Mouse (Mus musculus) kidney, postnatal 0 days (tissue): ENCODE results near the gene Klrg1. TPM values are rescaled to one million over a fixed set of nuclear protein-coding genes. Genes with fewer than 3 reads are reported as not detected.

Source experiments
- ATAC-seq: fragments of 200-750 bp; cut with Nextera tagmentation; replicated peaks from 2 replicates; pipeline ENCODE4 v1.8.0; 2017; ENCODE audit warnings: low read depth, moderate number of reproducible peaks, moderate TSS enrichment, moderate library complexity; ENCODE audit not compliant: low FRiP score
- DNase-seq: peaks from one replicate; pipeline ENCODE4 v3.0.0-alpha.2; 2016; ENCODE audit warnings: low spot score
- H3K27ac ChIP-seq: fragments of 300-500 bp; sonication (generic); 2 replicates; pipeline ENCODE4 v1.5.1; 2014; ENCODE audit warnings: mild to moderate bottlenecking
- H3K27me3 ChIP-seq: fragments of 300-500 bp; sonication (generic); 2 replicates; pipeline ENCODE4 v1.6.1; 2014; ENCODE audit warnings: low read length, mixed read lengths; ENCODE audit not compliant: insufficient read depth
- H3K36me3 ChIP-seq: fragments of 300-500 bp; sonication (generic); 2 replicates; pipeline ENCODE4 v1.6.1; 2014; ENCODE audit warnings: low read length, mixed read lengths; ENCODE audit not compliant: insufficient read depth
- H3K4me1 ChIP-seq: fragments of 300-500 bp; sonication (generic); replicated peaks from 2 replicates; pipeline ENCODE4 v1.6.1; 2014; ENCODE audit warnings: antibody characterized with exemption, low read length, mixed read lengths; ENCODE audit not compliant: insufficient read depth
- H3K4me2 ChIP-seq: fragments of 300-500 bp; sonication (generic); 2 replicates; pipeline ENCODE4 v1.6.1; 2014; ENCODE audit warnings: mild to moderate bottlenecking, low read length, moderate library complexity, mixed read lengths
- H3K4me3 ChIP-seq: fragments of 300-500 bp; sonication (generic); replicated peaks from 2 replicates; pipeline ENCODE4 v1.5.1; 2014; ENCODE audit warnings: low read depth, low read length
- H3K9ac ChIP-seq: fragments of 300-500 bp; sonication (generic); 2 replicates; pipeline ENCODE4 v1.6.1; 2014; ENCODE audit warnings: low read depth, low read length
- H3K9me3 ChIP-seq: fragments of 300-500 bp; sonication (generic); replicated peaks from 2 replicates; pipeline ENCODE4 v1.6.1; 2016; ENCODE audit warnings: low read length, inconsistent platforms, mixed read lengths
- CTCF ChIP-seq: IDR thresholded peaks from 2 replicates; pipeline ENCODE4 v1.5.1; 2016; ENCODE audit warnings: antibody characterized with exemption, low read depth, mild to moderate bottlenecking, moderate library complexity
- WGBS: fragments of 180-500 bp; shearing (Covaris S2); extraction: QIAGEN DNeasy Blood & Tissue Kit; methylation state at CpG from one replicate; pipeline ENCODE4 v1.1.7; 2014; 5-methylcytosine and 5-hydroxymethylcytosine counted together
- polyA plus RNA-seq: library from polyadenylated mRNA; unstranded; fragments of >200 nt; fragmentation: Nextera tagmentation; extraction: Ambion mirVana; gene quantifications from 2 replicates; pipeline ENCODE4 v1.2.1, GENCODE M21; 2015

Gene Klrg1
- polyA plus RNA-seq, 1 experiment from 2014 or later, result 0.08 TPM

- no peaks in the 10 kb centered on the region for H3K27me3 ChIP-seq
- H3K36me3 ChIP-seq, result peaks cover 5% of the 10 kb centered on the region; the same call in 1 of the 2 replicates
- DNase-seq, result no peak
- no peaks in the 10 kb centered on the region for H3K9me3 ChIP-seq
- WGBS, result 68% methylated on average over 6 of the region's 6 CpGs
- no peak; the same call in 1 of the 2 replicates for ATAC-seq
- H3K4me2 ChIP-seq, result no peak overlapping the region
- no peak overlapping the region for H3K9ac ChIP-seq
- H3K4me3 ChIP-seq, result no peak overlapping the region
- H3K27ac ChIP-seq, result no peak overlapping the region
- H3K4me1 ChIP-seq, result peaks cover 10% of the 10 kb centered on the region; the same call in 1 of the 2 replicates
- no peak for TF ChIP-seq CTCF
Observed at GRCm38 (mm10) chr6:122308136-122308504, 25.4 kb upstream of the Klrg1 start.

DNA sequence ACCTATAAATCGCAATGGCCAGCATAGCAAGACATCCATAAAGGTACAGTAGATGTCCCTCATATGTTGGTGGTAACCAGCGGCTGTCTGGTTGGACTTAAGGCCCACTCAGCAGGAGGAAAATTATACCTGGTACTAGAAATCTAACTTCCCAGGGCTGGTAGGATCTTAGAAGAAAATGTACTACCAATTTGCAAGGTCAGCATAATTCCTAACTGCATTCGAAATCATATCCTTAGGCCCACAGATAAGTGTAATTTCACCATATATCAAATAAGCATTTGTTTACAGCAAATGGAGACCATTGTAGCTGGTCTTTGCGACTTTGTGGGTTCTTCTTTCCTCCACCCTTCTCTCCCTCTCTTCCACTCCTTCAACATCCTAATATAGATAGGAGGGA lies 24.0 kb upstream of the Klrg1 start:
- DNase-seq (no peak), ATAC-seq (no peak)
- no peak overlapping the region for H3K27ac ChIP-seq
- H3K9me3 ChIP-seq, result no peaks in the 10 kb centered on the region
- H3K27me3 ChIP-seq, result no peaks in the 10 kb centered on the region
- H3K36me3 ChIP-seq, result no peaks in the 10 kb centered on the region
- WGBS, result 91% methylated on average over 4 of the region's 4 CpGs
- H3K4me1 ChIP-seq, result peaks cover 10% of the 10 kb centered on the region; the same call in 1 of the 2 replicates
- H3K4me2 ChIP-seq, result no peak overlapping the region
- H3K4me3 ChIP-seq, result no peak overlapping the region
- H3K9ac ChIP-seq, result no peak overlapping the region
- no peak for TF ChIP-seq CTCF

DNA sequence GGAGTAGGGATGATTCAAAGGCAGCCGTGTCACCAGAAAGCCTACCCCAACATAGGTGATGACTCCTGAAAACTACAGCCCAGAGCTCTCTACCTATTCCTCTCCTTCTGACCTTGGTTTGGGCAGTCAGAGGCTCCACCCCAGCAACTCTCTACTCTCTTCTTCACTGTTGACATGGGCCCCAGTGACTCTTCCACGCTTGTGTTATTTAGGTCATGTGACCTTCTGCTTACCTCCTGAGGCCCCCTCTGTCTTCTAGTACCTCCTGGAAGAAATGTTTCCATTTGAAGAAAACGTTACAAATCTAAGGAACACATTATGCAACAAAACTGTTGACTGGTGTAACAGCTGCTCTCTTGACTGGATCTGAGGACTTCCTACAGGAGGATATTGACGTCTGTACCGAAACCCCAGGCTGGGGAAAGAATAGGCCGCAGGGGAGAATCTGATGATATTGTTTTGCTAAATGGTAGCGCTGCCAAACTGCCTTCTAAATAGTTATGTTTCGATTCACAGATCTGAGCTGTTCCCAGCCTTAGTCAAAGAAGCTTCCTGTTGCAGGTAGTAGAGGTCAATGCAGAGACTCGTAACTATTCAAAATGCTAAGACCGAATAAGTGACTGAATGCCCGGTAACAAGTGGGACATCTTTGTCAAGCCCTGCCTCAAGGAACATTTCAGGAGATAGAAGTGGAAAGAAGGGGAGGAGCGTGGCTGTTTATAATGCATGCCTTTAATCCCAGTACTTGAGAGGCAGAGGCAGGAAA lies 22.3 kb upstream of the Klrg1 start:
- Histone ChIP-seq H3K36me3 (no peaks in the 10 kb centered on the region), H3K4me3 (no peak overlapping the region), H3K9ac (no peak overlapping the region), H3K4me1 (peaks cover 4% of the 10 kb centered on the region; the same call in 1 of the 2 replicates), H3K27ac (no peak overlapping the region), H3K4me2 (no peak overlapping the region), H3K27me3 (no peaks in the 10 kb centered on the region), H3K9me3 (no peaks in the 10 kb centered on the region)
- no peak for TF ChIP-seq CTCF
- ATAC-seq (no peak), DNase-seq (no peak)
- 80% methylated on average over 12 of the region's 12 CpGs for WGBS

DNA sequence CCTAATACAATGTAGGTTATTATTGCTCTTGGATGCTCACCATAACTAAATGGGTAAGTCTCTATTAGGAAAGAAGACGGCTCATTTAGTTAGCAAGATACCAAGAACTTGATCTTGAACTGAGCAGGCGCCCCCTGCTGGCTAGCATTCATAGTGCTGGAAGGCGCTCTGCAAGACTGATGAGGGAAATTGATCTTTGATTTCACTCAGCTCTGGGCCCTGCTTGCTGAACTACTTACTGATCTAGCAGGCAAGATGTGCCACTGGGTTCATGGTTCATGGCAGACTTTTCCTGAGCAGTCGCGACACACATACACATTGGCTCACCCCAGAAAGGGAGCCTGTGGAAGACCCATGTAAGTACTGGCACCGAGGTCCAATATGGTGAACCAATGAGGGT lies 21.7 kb upstream of the Klrg1 start:
- no peak overlapping the region for H3K4me2 ChIP-seq
- no peak overlapping the region for H3K4me3 ChIP-seq
- TF ChIP-seq CTCF, result peak; percentile 87
- ATAC-seq (no peak), DNase-seq (peak; percentile 82)
- no peaks in the 10 kb centered on the region for H3K36me3 ChIP-seq
- no peaks in the 10 kb centered on the region for H3K27me3 ChIP-seq
- no peaks in the 10 kb centered on the region for H3K4me1 ChIP-seq
- no peak overlapping the region for H3K27ac ChIP-seq
- no peaks in the 10 kb centered on the region for H3K9me3 ChIP-seq
- WGBS, result 37% methylated on average over 6 of the region's 6 CpGs
- no peak overlapping the region for H3K9ac ChIP-seq

DNA sequence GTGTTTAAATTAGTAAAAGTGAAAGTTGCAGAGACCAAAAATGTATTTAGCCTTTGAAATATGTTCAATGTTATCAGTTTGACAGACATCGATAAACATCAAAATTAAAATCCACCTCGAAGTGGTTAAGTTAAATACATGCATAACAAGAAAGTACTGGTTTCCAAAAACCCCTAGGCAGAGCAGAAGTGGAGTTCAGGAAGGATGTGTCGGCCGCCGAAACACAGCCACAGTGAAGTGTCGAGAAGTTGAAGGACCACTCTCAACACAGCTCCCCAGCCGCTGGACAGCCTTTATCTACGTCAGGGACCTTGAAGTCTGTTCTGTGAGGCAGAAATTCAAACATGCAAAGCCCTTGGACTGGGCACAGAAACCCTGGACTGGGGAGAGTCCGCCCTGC lies 20.8 kb upstream of the Klrg1 start:
- DNase-seq (no peak), ATAC-seq (no peak)
- Histone ChIP-seq H3K27ac (no peak overlapping the region), H3K9me3 (no peaks in the 10 kb centered on the region), H3K9ac (no peak overlapping the region), H3K4me1 (no peaks in the 10 kb centered on the region), H3K4me3 (no peak overlapping the region), H3K27me3 (no peaks in the 10 kb centered on the region), H3K36me3 (no peaks in the 10 kb centered on the region), H3K4me2 (no peak overlapping the region)
- no peak for TF ChIP-seq CTCF
- 71% methylated on average over 9 of the region's 9 CpGs for WGBS

- Histone ChIP-seq H3K4me3 (no peak overlapping the region), H3K9ac (no peak overlapping the region), H3K27me3 (no peaks in the 10 kb centered on the region), H3K4me2 (no peak overlapping the region), H3K9me3 (no peaks in the 10 kb centered on the region), H3K27ac (no peak overlapping the region), H3K4me1 (no peaks in the 10 kb centered on the region), H3K36me3 (no peaks in the 10 kb centered on the region)
- no peak for DNase-seq
- ATAC-seq, result no peak
- TF ChIP-seq CTCF, result no peak
- 81% methylated on average over 4 of the region's 4 CpGs for WGBS
Observed at GRCm38 (mm10) chr6:122302661-122303060, 20.0 kb upstream of the Klrg1 start.
